In the genomic region with DNA sequence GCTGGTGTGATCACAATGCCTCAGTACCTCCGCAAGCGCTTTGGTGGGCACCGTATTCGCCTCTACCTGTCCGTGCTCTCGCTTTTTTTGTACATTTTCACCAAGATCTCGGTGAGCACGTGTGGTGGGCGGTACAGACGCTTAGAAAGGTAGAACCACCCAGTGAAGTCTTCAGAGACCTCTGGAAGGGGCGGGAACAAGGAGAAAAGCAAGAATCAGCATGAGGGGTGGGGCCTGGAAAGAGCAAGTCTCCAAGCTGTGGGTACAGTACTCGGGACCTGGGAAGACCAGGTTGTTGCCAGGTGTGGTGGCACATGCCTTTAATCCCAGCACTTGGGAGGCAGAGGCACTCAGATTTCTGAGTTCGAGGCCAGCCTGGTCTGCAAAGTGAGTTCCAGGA, we compare ENCODE assay signal across 27 mouse cellular contexts. TPM values are rescaled to one million over a fixed set of nuclear protein-coding genes. Genes with fewer than 3 reads are reported as not detected.
"Had no signal": no experiment of that assay in that cellular context is flagged by ENCODE, and none has a peak within 500 bp of the region (broad histone marks: within the 10 kb centered on the region; RNA-seq: fewer than 3 reads in every experiment).

No protein-coding gene starts in this region.

- H3K4me3 ChIP-seq: intestine, embryonic 15.5 days; limb, embryonic 12.5 days; limb, embryonic 15.5 days; midbrain, embryonic 12.5 days; midbrain, embryonic 15.5 days; neural tube, embryonic 12.5 days; neural tube, embryonic 15.5 days had no signal

- H3K9me3 ChIP-seq: intestine, embryonic 15.5 days; limb, embryonic 12.5 days; limb, embryonic 15.5 days; midbrain, embryonic 12.5 days; midbrain, embryonic 15.5 days; neural tube, embryonic 12.5 days; neural tube, embryonic 15.5 days had no signal

- H3K27ac ChIP-seq: intestine, embryonic 15.5 days; kidney, postnatal 0 days; limb, embryonic 12.5 days; limb, embryonic 15.5 days; liver, embryonic 14.5 days; macrophage; midbrain, embryonic 12.5 days; midbrain, embryonic 15.5 days; neural tube, embryonic 12.5 days; neural tube, embryonic 15.5 days; stomach, postnatal 0 days had no signal

- DNase-seq: left cerebral cortex, postnatal 4 days; liver, postnatal 0 days; lung, embryonic 14.5 days; right cerebral cortex, adult 18-20 months; right cerebral cortex, postnatal 14 days; right cerebral cortex, postnatal 4 days; thymus, adult 2 months; thymus, postnatal 14 days; thymus, postnatal 4 days had no signal

- ATAC-seq: intestine, embryonic 15.5 days; liver, postnatal 0 days; lung, postnatal 0 days; midbrain, embryonic 15.5 days had no signal

- H3K4me2 ChIP-seq: intestine, embryonic 15.5 days; limb, embryonic 12.5 days; limb, embryonic 15.5 days; liver, embryonic 11.5 days; lung, embryonic 14.5 days; midbrain, embryonic 12.5 days; midbrain, embryonic 15.5 days; neural tube, embryonic 12.5 days; neural tube, embryonic 15.5 days had no signal

- H3K27me3 ChIP-seq: intestine, embryonic 15.5 days; limb, embryonic 12.5 days; limb, embryonic 15.5 days; midbrain, embryonic 12.5 days; midbrain, embryonic 15.5 days; neural tube, embryonic 12.5 days; neural tube, embryonic 15.5 days had no signal

- H3K9ac ChIP-seq: intestine, embryonic 15.5 days; limb, embryonic 12.5 days; limb, embryonic 15.5 days; liver, embryonic 14.5 days; liver, postnatal 0 days; lung, embryonic 14.5 days; midbrain, embryonic 12.5 days; midbrain, embryonic 15.5 days; neural tube, embryonic 12.5 days; neural tube, embryonic 15.5 days had no signal

- H3K4me1 ChIP-seq: limb, embryonic 12.5 days; limb, embryonic 15.5 days; midbrain, embryonic 12.5 days; midbrain, embryonic 15.5 days; neural tube, embryonic 12.5 days; neural tube, embryonic 15.5 days had no signal

RNA-seq across cellular contexts. Expression of gene Slc5a2, which starts 1.9 kb away (rescaled TPM):
- total RNA-seq: layer of hippocampus, adult 18-20 months; layer of hippocampus, postnatal 14 days; left cerebral cortex, adult 8-10 months; left cerebral cortex, postnatal 14 days; left cerebral cortex, postnatal 4 days; megakaryocyte, adult 5-6 weeks had no signal
- polyA plus RNA-seq: limb, embryonic 12.5 days; limb, embryonic 15.5 days; midbrain, embryonic 12.5 days; neural tube, embryonic 12.5 days had no signal
